Mouse (Mus musculus) cortical plate, adult 2 months (tissue): ENCODE measurements at regions not wholly inside any gene's neighbourhood (a gene's known extent, or its start where the extent isn't known, plus 50 kb on each side); places are given as distances from the start of the nearest gene placed in this dataset.

Experiments
- CTCF ChIP-seq: fragments of 200-500 bp; IDR thresholded peaks from 2 replicates; pipeline ENCODE4 v1.5.1; 2011; ENCODE audit warnings: mild to moderate bottlenecking, control low read depth, low read length; ENCODE audit not compliant: insufficient read depth; ENCODE audit errors: extremely low read depth
- POLR2A ChIP-seq: fragments of 200-500 bp; IDR thresholded peaks from 2 replicates; pipeline ENCODE4 v1.6.1; 2011; ENCODE audit warnings: mild to moderate bottlenecking, low read length, control low read depth; ENCODE audit not compliant: insufficient read depth; ENCODE audit errors: extremely low read depth

GRCm38 (mm10) chr1:71948686-71949085 is 263.4 kb downstream of the Mreg start:
- no peak for TF ChIP-seq CTCF
- TF ChIP-seq POLR2A: no peak
